Mouse (Mus musculus) cerebellum, adult 2 months (tissue): Measurements from ENCODE around the gene Acta2. TPM values are rescaled to one million over a fixed set of nuclear protein-coding genes. Genes with fewer than 3 reads are reported as not detected.

Experiments used
- DNase-seq, 2 experiments: peaks; one replicate each; pipeline ENCODE4 v3.0.0; 2021
- H3K27ac ChIP-seq: fragments of 200-500 bp; 2 replicates; pipeline ENCODE4 v1.5.1; 2012; ENCODE audit warnings: low read length, control low read depth, inconsistent platforms; ENCODE audit not compliant: insufficient read depth
- H3K27me3 ChIP-seq: fragments of 200-500 bp; 2 replicates; pipeline ENCODE4 v1.6.1; 2012; ENCODE audit warnings: inconsistent platforms, mild to moderate bottlenecking, low read length, moderate library complexity; ENCODE audit not compliant: control insufficient read depth, insufficient read depth
- H3K4me1 ChIP-seq: fragments of 200-500 bp; 2 replicates; pipeline ENCODE4 v1.6.1; 2011; ENCODE audit warnings: low read length; ENCODE audit not compliant: control insufficient read depth, insufficient read depth
- H3K4me3 ChIP-seq: fragments of 200-500 bp; replicated peaks from 2 replicates; pipeline ENCODE3; 2011; ENCODE audit warnings: mild to moderate bottlenecking, low read depth, low read length, control low read depth; ENCODE audit not compliant: insufficient read depth
- CTCF ChIP-seq: fragments of 200-500 bp; IDR thresholded peaks from 2 replicates; pipeline ENCODE4 v1.5.1; 2011; ENCODE audit warnings: low read depth, mild to moderate bottlenecking, control low read depth, low read length, moderate library complexity, borderline replicate concordance; ENCODE audit not compliant: insufficient read depth
- POLR2A ChIP-seq: fragments of 200-500 bp; IDR thresholded peaks from 2 replicates; pipeline ENCODE4 v1.6.1; 2011; ENCODE audit warnings: low read length, control low read depth, borderline replicate concordance; ENCODE audit not compliant: insufficient read depth
- WGBS: fragments of 180-500 bp; shearing (Covaris S2); methylation state at CpG from one replicate; pipeline ENCODE4 v1.1.7; 2018; 5-methylcytosine and 5-hydroxymethylcytosine counted together
- polyA plus RNA-seq: library from polyadenylated mRNA; depleted of rRNA; stranded (reverse); fragments of >200 nt; gene quantifications from 2 replicates; pipeline ENCODE4 v1.2.3, GENCODE M21; 2012

The Acta2 gene
- polyA plus RNA-seq, 1 experiment, result 28.4 TPM

GRCm38 (mm10) chr19:34198901-34199300 lies 56.5 kb downstream of the Acta2 start:
- no peak overlapping the region for H3K4me3 ChIP-seq
- no peak overlapping the region for H3K27ac ChIP-seq
- WGBS, result 87% methylated on average over 4 of the region's 4 CpGs
- H3K4me1 ChIP-seq, result no peaks in the 10 kb centered on the region
- no peak for DNase-seq
- no peak for TF ChIP-seq POLR2A
- no peak for TF ChIP-seq CTCF
- no peaks in the 10 kb centered on the region for H3K27me3 ChIP-seq

- Histone ChIP-seq H3K27me3 (no peaks in the 10 kb centered on the region), H3K4me1 (no peaks in the 10 kb centered on the region), H3K27ac (no peak overlapping the region), H3K4me3 (no peak overlapping the region)
- TF ChIP-seq POLR2A (no peak), CTCF (no peak)
- 96% methylated on average over 1 of the region's 1 CpGs for WGBS
- DNase-seq, result no peak
Observed at GRCm38 (mm10) chr19:34198066-34198465, 57.3 kb downstream of the Acta2 start.

- Histone ChIP-seq H3K4me1 (no peaks in the 10 kb centered on the region), H3K27ac (no peak overlapping the region), H3K4me3 (no peak overlapping the region), H3K27me3 (no peaks in the 10 kb centered on the region)
- no peak for DNase-seq
- 78% methylated on average over 2 of the region's 2 CpGs for WGBS
- TF ChIP-seq CTCF, result no peak
- TF ChIP-seq POLR2A, result no peak
Observed at GRCm38 (mm10) chr19:34195031-34195430, 60.4 kb downstream of the Acta2 start.

DNA sequence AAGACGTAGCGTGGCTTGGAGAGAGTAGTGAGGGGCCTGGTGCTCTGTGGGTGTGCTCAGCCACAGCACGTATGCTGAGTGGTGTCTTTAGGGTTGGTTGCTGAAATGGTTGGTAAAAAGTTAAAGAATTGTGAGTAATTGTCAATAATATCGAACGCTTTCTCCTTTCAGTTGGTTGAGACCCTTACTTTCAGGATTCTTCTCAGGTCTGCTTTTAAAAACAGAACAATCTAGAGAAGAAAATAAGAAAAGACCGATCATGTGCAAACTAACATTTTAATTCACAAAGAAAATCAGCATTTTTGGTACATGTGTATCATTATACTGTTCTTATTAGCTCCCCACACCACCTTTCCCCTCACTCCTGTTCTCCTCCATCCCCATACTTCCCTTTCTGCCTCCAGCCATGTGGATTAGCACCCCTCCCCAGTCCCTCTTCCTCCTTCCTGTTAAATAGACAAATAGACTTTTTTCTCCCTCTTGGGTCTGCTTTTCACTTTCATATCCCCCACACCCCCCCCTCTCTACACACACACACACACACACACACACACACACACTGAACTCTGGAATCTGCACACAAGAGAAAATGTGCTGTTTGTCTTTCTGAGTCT lies 61.2 kb downstream of the Acta2 start:
- Histone ChIP-seq H3K4me3 (no peak overlapping the region), H3K27ac (no peak overlapping the region), H3K27me3 (no peaks in the 10 kb centered on the region), H3K4me1 (no peaks in the 10 kb centered on the region)
- WGBS, result 94% methylated on average over 6 of the region's 6 CpGs
- no peak for DNase-seq
- TF ChIP-seq CTCF, result no peak
- no peak for TF ChIP-seq POLR2A

GRCm38 (mm10) chr19:34193683-34194082 lies 61.7 kb downstream of the Acta2 start:
- H3K4me3 ChIP-seq, result peak overlapping the region; percentile 36
- H3K27ac ChIP-seq, result no peak overlapping the region
- no peaks in the 10 kb centered on the region for H3K27me3 ChIP-seq
- WGBS, result 73% methylated on average over 9 of the region's 9 CpGs
- no peaks in the 10 kb centered on the region for H3K4me1 ChIP-seq
- DNase-seq, result no peak
- no peak for TF ChIP-seq CTCF
- TF ChIP-seq POLR2A, result no peak

DNA sequence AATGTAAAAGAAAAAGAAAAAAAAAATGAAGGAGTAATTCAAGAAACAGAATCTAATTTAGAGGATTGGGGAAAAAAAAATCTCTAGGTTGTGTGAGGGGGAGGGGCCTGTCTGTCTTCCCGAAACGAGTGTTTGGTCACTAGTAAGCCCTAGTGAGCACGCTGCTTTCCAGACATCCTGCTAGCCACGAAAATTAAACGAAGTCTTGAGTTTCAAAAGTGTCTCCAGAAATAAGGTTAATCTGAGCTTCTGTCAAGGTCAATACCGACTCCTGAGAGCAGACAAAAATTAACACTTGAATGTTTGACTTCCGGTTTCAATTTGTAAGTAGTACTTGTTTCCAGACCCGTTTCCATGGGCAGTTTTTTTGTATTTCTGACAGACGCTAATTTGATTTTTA lies 62.2 kb downstream of the Acta2 start:
- no peak for TF ChIP-seq CTCF
- TF ChIP-seq POLR2A, result no peak
- no peak overlapping the region for H3K27ac ChIP-seq
- DNase-seq, result peak; percentile 21 to 38
- 7% methylated on average over 9 of the region's 9 CpGs for WGBS
- peak overlapping the region; percentile 75 for H3K4me3 ChIP-seq
- no peaks in the 10 kb centered on the region for H3K27me3 ChIP-seq
- no peaks in the 10 kb centered on the region for H3K4me1 ChIP-seq

GRCm38 (mm10) chr19:34192008-34192963 lies 63.1 kb downstream of the Acta2 start, which contains the start of gene Stambpl1:
Gene Stambpl1 (plus strand): TSS chr19:34192229.
- no peaks in the 10 kb centered on the region for H3K4me1 ChIP-seq
- no peaks in the 10 kb centered on the region for H3K27me3 ChIP-seq
- WGBS, result 1% methylated on average over 62 of the region's 62 CpGs
- peak within 1 kb of the TSS; percentile 75 for H3K4me3 ChIP-seq
- DNase-seq, result peak; percentile 77 to 82
- no peak for TF ChIP-seq POLR2A
- TF ChIP-seq CTCF, result no peak
- H3K27ac ChIP-seq, result peak within 1 kb of the TSS; percentile 20; the same call in 1 of the 2 replicates
